Mouse (Mus musculus) inflammation-experienced regulatory T-cells (primary cell): ENCODE results near the gene Gm21095. TPM values are rescaled to one million over a fixed set of nuclear protein-coding genes. Genes with fewer than 3 reads are reported as not detected.

Source experiments
- polyA plus RNA-seq, 2 experiments: library from polyadenylated mRNA; unstranded; fragments of 100-300 nt; shearing (Covaris generic); gene quantifications; one replicate each; pipeline ENCODE4 v1.2.1; 2017

Gene Gm21095
- polyA plus RNA-seq = not detected

GRCm38 (mm10) chrY:84096979-84097378 lies at the start of gene Gm21095:
Gm21095 (plus strand) TSS chrY:84097279.

